8 mouse cellular contexts compared by ENCODE assay signal in genomic region chr10:61199566-61200213, GRCm38 (mm10). TPM values are rescaled to one million over a fixed set of nuclear protein-coding genes. Genes with fewer than 3 reads are reported as not detected.
DNase-seq lines count a peak whose midpoint lies in the region; ATAC-seq lines count a peak whose summit lies in the region.

No protein-coding gene starts in this region.

- no peaks in the 10 kb centered on the region for H3K9me3 ChIP-seq in neural tube, embryonic 15.5 days (replicated peaks)
- no peaks in the 10 kb centered on the region for H3K9me3 ChIP-seq in midbrain, embryonic 16.5 days (replicated peaks; ENCODE audit: control insufficient read depth, low read length, poor library complexity, severe bottlenecking)

- intact Hi-C loops in left cerebral cortex, postnatal 4 days (cut with DNase I) = loop anchor here (2.0 to 10.0 kb wide), 2 partner anchors 137 to 205 kb away; no protein-coding TSS in a partner anchor

- H3K4me3 ChIP-seq in neural tube, embryonic 15.5 days (replicated peaks) = no peak overlapping the region
- H3K4me3 ChIP-seq in midbrain, embryonic 16.5 days (ENCODE audit: low read depth, low read length) = no peak overlapping the region

- H3K36me3 ChIP-seq in neural tube, embryonic 15.5 days = no peaks in the 10 kb centered on the region
- no peaks in the 10 kb centered on the region for H3K36me3 ChIP-seq in midbrain, embryonic 16.5 days (ENCODE audit: control insufficient read depth, insufficient read depth, low read length)

- H3K4me2 ChIP-seq in neural tube, embryonic 15.5 days = no peak overlapping the region
- H3K4me2 ChIP-seq in midbrain, embryonic 16.5 days (ENCODE audit: low read length) = no peak overlapping the region

- DNase-seq in neural tube, embryonic 10.5 days (ENCODE audit: extremely low spot score, low spot score) = peak; percentile 82
- peak; percentile 52 to 81 for DNase-seq in cerebellum, postnatal 4 days (ENCODE audit: low spot score in 2 of 2)
- DNase-seq in gastrocnemius, adult 8-10 months (ENCODE audit: low spot score in 2 of 2) = peak; percentile 54
- DNase-seq in kidney, adult 18-20 months = peak; percentile 74
- peak; percentile 78 for DNase-seq in left cerebral cortex, postnatal 4 days
- peak; percentile 39 to 77 for DNase-seq in spleen, postnatal 10 days (ENCODE audit: low spot score in 2 of 2)

- no peak; the same call in 1 of the 2 replicates for ATAC-seq in neural tube, embryonic 15.5 days (ENCODE audit: low FRiP score)
- peak; percentile 66; the same call in 1 of the 2 replicates for ATAC-seq in midbrain, embryonic 16.5 days

- H3K4me1 ChIP-seq in neural tube, embryonic 15.5 days = no peaks in the 10 kb centered on the region
- no peaks in the 10 kb centered on the region for H3K4me1 ChIP-seq in midbrain, embryonic 16.5 days (ENCODE audit: control insufficient read depth, insufficient read depth, low read length)

- H3K9ac ChIP-seq in neural tube, embryonic 15.5 days (replicated peaks) = no peak overlapping the region
- no peak overlapping the region for H3K9ac ChIP-seq in midbrain, embryonic 16.5 days (ENCODE audit: low read depth, low read length)

- 30% methylated on average over 11 of the region's 11 CpGs for WGBS in neural tube, embryonic 15.5 days
- 17% methylated on average over 11 of the region's 11 CpGs for WGBS in midbrain, embryonic 16.5 days

- no peak overlapping the region for H3K27ac ChIP-seq in neural tube, embryonic 15.5 days (replicated peaks)
- no peak overlapping the region for H3K27ac ChIP-seq in midbrain, embryonic 16.5 days (ENCODE audit: low read length)

- H3K27me3 ChIP-seq in neural tube, embryonic 15.5 days (replicated peaks) = no peaks in the 10 kb centered on the region
- no peaks in the 10 kb centered on the region for H3K27me3 ChIP-seq in midbrain, embryonic 16.5 days (ENCODE audit: control insufficient read depth, insufficient read depth, low read depth, low read length)

RNA-seq across cellular contexts. Expression of gene Tbata, which starts 27.9 kb away (rescaled TPM):
- 73.7 TPM in 1 of 2 replicates, not detected in the other for polyA plus RNA-seq in neural tube, embryonic 15.5 days (2015; fragmentation: Nextera tagmentation; extraction: Ambion mirVana)
- not detected for total RNA-seq in gastrocnemius, adult 8-10 months (2022)
- total RNA-seq in left cerebral cortex, postnatal 4 days (2021) = under 1 TPM; 0.54 to 0.56 TPM
- 0.16 TPM in 1 of 2 replicates, not detected in the other for polyA plus RNA-seq in midbrain, embryonic 16.5 days (2015; fragmentation: Nextera tagmentation; extraction: Ambion mirVana)

RNA-seq across cellular contexts. Expression of gene Sgpl1, which starts 52.2 kb away (rescaled TPM):
- polyA plus RNA-seq in neural tube, embryonic 15.5 days (2015; fragmentation: Nextera tagmentation; extraction: Ambion mirVana) = 39.0 and 55.6 TPM in 2 replicates
- 1 to 10 TPM; 3.5 to 6.4 (median 5.5) TPM for total RNA-seq in gastrocnemius, adult 8-10 months (2022)
- total RNA-seq in left cerebral cortex, postnatal 4 days (2021) = 10 to 100 TPM; 40.0 to 43.1 TPM
- polyA plus RNA-seq in midbrain, embryonic 16.5 days (2015; fragmentation: Nextera tagmentation; extraction: Ambion mirVana) = 42.8 and 45.7 TPM in 2 replicates

Comparison
In these comparisons a context has a peak if more than half of its experiments do, and no peak if none do; other contexts are left out.
1. RNA of gene Sgpl1, which starts 52.2 kb away (total RNA-seq): 40.0 to 43.1 TPM in left cerebral cortex, postnatal 4 days; 3.5 to 6.4 TPM in gastrocnemius, adult 8-10 months; every median in the first group is over 4 times any median in the second.
2. Peak in every context shown above with its lines, with median percentiles within 50 percentile points of each other: DNase-seq.